Mouse (Mus musculus) T-helper 17 cell (primary cell): ENCODE measurements at regions not wholly inside any gene's neighbourhood (a gene's known extent, or its start where the extent isn't known, plus 50 kb on each side); places are given as distances from the start of the nearest gene placed in this dataset.

Experiments used
- in situ Hi-C, 2 experiments: fragments of 300-600 bp; cut with MboI, MseI; formaldehyde crosslinking; loops; 1 replicate in 1 of 2; 2 replicates in 1 of 2; pipeline ENCODE4 v1.15.1; 2025; ENCODE audit warnings: high pct_unique_total_duplicates in 2 of 2

DNA sequence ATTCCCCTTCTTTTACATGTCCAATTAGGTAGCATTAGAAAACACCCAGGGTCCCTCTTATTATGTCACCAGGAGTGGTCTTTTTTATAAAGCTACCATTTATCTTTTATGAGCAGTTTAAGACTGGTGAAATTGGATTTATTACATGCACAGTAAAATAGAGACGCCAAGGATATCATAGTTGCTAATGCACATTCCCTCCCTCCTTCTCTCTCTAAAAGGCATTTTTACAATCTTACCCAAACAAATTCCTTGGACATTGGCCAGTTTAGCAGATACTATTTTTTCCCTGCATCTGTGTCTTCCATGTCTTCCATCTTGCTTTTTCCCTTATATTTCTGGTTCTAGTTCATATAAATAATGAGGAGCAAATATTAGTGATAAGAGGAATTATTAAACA, 186.7 kb upstream of the Robo2 start:
- in situ Hi-C loops, result no loop called here

DNA sequence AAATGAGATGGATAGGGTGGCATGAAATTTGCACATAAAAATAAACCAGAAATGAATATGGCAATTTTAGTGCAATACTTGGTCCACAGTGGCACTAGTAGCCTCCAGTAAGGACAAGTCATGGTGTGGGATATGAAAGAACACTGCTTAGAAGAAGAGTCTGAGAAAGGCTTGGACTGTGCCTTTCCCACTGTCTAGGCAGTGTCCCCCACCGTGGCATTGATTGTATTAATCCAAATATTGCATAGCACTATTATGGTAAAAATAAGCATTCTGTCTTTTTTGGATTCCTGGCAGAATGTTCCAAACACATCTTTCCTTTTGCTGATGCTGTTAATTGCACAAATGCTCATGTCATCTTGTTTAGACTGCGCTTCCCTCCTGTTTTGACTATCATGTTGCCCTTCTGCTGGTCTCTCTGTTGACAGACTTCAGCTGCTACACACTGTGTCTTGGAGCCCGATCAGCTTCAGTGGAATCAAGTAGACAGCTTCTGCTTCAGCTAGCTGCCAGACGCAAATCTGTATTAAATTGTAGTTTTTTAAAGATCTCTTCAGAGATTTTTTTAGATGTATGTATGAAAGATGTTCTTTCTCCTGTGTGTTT, 186.2 kb upstream of the Robo2 start:
- in situ Hi-C loops, result no loop called here

- in situ Hi-C loops, result no loop called here
These were observed 180.3 kb upstream of the Robo2 start for GRCm38 (mm10) chr16:74591896-74592295.

GRCm38 (mm10) chr16:74582645-74583423, 171.2 kb upstream of the Robo2 start:
- in situ Hi-C loops, result no loop called here

DNA sequence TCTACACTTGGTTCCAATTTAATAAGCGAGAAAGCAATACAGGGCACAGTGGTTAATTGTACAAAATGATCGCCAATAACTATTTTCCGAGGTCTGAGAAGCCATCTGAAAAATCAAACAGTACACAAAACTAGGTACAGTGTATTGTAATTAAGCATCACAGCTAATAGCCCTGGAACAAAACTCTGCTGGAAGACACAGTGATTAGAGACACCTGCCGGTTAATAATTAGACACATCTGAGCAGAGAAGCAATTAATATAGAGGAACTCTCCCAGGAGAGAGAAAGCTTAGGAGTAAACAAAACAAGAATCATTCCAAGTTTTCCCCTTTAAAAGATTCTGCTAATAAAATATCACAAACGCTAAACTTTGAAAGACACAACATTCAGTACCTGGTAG, 136.7 kb upstream of the Robo2 start:
- in situ Hi-C loops, result no loop called here

DNA sequence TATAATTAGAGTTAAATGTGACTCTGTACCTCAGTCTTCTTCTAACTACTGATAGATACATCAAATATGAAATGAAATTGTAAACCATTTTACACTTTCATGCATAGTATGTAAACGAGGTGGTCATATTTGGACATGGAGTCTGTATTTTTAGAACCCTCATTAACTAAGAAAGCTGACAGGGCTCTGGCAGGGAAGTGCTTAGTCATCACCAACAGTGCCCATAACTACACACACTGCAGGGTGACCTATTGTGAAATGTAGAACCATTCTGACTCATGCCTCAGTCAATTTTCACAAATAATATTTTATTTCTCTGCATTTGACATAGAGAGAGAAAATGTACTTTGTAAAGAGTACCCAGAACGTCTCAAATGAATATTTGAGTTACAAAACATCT, 118.9 kb upstream of the Robo2 start:
- in situ Hi-C loops, result no loop called here

DNA sequence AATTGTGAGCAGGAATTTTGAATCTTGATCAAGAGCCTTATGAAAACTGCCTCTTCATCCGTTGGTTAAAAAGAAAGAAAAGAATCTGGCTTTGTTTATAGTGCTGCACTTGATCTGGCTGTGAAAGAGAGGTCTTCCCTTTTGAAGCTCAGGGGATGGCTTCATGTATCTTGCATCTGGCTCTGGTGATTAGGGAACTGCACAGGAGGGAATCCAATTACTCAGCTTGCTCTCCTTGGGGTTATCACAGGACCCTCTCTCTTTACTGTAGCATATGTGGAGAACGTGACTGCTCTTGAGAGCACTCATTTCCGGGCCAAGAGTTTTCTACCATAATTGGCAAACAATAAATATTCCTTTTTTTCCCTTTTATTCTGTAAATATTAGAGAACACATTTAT, 116.6 kb upstream of the Robo2 start:
- in situ Hi-C loops, result no loop called here

DNA sequence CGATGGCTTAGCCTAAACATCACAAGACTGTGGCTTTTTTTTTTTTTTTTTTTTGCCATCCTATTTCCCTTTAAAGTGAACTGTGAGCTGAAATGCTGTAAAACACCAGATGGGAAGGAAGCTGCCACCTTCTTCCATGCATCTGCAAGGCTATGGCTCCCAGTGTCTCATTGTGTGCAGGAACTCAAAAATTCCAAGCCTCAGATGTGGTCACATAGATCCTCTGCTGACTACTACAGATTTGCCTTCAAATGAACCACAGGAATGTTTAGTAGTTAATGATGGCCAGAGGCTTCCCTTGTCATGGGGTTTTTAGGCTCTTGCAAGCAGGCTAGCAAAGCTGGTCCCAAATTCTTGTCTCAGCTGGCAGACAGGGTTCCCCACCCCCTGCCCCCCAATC, 114.9 kb upstream of the Robo2 start:
- in situ Hi-C loops, result no loop called here

DNA sequence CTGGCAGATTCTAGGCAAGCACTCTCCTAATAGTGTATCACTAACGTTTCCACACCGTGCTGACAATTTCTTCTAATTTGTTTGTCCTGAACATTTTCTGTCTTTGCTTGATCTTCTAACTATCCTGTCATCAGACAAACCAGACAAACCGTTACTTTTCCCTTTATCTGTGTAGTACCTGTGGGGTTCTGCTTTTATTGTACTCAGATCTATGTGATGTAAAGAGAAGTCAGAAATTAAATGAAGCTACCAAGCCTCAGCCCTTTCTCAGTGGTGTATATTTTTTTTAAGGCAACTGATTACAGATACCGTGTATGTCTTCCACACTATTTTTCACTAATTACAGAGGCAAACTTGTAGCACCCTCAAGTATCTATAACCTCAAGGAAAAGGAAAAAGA, 108.9 kb upstream of the Robo2 start:
- in situ Hi-C loops, result no loop called here

- in situ Hi-C loops, result no loop called here
These were observed 106.3 kb upstream of the Robo2 start for GRCm38 (mm10) chr16:74517888-74518287.

GRCm38 (mm10) chr16:74517374-74517773, 105.7 kb upstream of the Robo2 start:
- in situ Hi-C loops, result no loop called here

DNA sequence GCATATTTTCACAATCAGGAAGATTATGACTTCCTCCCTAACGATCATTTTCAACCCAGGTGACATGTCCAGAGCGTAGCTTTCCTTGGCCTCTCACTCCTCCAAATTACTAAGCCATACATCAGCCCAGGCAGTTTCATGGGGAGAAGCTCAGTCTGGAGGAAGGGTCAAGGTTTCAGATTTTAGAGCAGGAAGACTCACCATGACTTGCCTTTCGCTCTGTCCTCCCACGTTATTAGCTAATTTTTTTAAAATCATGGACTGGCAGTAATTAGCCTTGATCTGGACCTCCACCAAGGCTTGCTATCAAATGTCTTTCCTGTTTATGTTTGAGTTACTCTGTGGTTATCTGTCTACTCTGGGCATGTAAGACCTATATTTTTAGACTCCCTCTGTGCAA, 102.9 kb upstream of the Robo2 start:
- in situ Hi-C loops, result no loop called here

- in situ Hi-C loops, result no loop called here
These were observed 98.8 kb upstream of the Robo2 start for GRCm38 (mm10) chr16:74510383-74510782.

DNA sequence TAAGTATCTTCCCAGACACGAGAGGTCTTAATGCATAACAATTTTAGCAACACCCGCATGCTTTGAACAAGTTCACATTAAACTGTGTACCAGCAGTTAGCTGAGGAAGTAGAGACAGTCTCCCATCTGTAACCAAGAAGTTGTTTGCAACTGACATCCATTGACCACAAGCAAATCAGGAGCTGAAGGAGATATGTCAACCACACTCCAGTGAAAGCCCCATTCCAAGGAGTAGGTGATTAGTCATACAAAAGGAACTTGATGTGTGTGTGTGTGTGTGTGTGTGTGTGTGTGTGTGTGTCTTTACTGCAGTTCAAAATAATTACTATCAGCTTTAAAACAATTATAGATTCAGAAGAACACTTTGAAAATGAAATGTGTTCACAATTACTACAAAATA, 97.9 kb upstream of the Robo2 start:
- in situ Hi-C loops, result no loop called here

DNA sequence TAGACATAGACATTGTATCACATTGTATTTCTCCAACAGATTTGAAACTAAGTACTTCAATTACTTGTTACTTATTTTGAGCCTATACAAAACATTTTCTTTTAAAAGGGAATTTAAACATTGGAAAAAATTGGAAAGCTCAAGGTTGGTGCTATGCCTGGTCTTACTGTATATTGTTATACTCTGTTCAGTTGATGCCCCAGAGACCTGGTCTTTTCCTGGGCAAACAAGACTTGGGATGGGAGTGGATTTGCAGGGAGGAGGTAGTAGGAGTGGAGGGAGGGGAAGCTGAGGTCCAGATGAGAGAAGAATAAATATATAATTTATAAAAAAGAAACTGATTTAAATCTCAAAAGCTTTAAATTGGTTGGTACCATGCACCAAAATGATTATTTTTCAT, 95.1 kb upstream of the Robo2 start:
- in situ Hi-C loops, result no loop called here

DNA sequence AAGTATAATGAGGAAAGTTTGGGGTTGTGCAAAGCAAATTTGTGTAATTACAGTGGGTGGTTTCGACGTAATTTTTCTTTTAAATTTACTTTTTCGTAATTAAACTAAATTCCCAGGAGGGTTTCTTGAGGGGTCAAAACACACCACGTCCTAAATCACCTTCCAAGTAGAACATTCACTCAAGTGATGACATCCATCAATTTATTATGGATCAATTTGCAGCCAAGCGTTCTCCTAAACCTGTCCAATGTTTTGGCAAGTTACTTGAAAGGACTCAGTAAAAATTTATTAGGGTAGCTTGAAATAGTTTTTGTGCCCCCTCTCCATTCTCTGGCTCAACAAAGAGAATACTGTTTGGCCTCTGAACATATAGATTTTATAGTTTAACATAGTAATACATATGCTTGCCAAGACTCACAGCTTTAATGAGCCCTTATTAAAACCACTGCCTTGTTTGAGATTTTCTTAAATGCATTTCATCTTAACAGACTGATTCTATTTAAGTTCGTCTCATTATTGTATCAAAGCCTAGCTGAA, 94.6 kb upstream of the Robo2 start:
- in situ Hi-C loops, result no loop called here

- in situ Hi-C loops, result no loop called here
These were observed 92.8 kb upstream of the Robo2 start for GRCm38 (mm10) chr16:74504426-74504825.

DNA sequence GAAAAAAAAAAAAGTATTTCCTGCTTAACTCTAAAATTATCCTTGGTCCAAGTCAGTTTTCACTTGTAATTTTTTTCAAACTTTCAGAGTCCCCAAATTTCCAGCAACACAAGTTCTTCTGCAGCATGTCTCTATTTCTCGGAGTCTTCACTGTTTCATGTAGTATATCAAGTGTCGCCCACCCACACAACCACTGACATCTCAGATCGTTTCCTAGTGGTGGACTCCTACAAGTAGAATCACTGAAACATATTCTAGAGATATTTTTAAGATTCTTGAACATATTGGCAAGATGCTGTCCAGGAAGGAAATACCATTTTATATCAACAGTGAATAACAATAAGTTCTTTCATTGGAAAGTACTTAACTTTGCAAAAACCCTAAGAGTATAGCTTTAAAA, 89.1 kb upstream of the Robo2 start:
- in situ Hi-C loops, result no loop called here

- in situ Hi-C loops, result loop anchor here in 1 of 2 experiments (5.0 kb wide), 1 partner anchor 99 kb away; no protein-coding TSS in a partner anchor
These were observed 56.3 kb upstream of the Robo2 start for GRCm38 (mm10) chr16:74467745-74468420.

DNA sequence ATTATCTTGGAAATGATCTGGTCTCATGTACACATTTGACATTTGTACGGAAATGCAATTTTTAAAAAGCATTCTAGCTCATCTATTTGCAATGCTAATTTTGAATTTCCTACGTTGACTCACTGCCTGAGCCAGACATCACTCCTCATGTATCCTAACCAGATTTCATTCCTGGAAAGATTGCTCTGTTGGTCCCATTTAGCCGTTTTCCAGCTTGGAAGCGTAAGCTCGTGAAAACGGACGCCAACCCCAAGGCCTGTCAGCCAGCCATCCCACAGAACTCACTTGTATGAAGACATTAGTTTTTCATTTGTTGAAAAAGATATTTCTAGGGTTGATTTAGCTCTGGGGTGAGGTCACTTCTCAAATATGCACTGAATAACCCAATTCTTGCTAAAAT, 55.5 kb upstream of the Robo2 start:
- in situ Hi-C loops, result loop anchor here in 1 of 2 experiments (5.0 kb wide), 1 partner anchor 100 kb away; no protein-coding TSS in a partner anchor

DNA sequence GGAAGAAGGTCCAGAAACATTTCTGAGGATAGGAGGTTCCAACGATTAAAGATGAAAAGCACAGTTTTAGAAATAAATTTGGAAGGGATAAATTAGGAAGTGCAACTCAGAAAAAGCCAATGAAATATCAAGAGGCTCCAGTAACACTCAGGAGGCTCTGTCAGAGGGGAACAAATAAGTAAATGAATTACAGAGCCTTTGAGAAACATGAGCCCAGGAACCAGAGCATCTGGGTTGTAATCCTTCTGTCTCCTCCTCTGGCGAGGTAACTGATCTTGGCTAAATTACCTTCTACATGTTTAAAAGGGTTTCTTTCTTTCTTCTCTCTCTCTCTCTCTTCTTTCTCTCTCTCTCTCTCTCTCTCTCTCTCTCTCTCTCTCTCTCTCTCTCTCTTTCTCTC, 53.2 kb upstream of the Robo2 start:
- in situ Hi-C loops, result loop anchor here in 1 of 2 experiments (5.0 kb wide), 1 partner anchor 102 kb away; no protein-coding TSS in a partner anchor

GRCm38 (mm10) chr16:74464290-74464689, 52.7 kb upstream of the Robo2 start:
- in situ Hi-C loops, result no loop called here
